Mouse (Mus musculus) embryonic fibroblast, embryonic 13.5 days (primary cell): ENCODE results near the gene Elac2.
A peak's percentile ranks its signal among the peaks of the same experiment; 100 is the strongest.

ENCODE experiments used
- CTCF ChIP-seq: IDR thresholded peaks from 2 replicates; pipeline ENCODE4 v1.5.1; 2011; ENCODE audit warnings: mild to moderate bottlenecking, control low read depth, low read length, moderate library complexity, borderline replicate concordance; ENCODE audit not compliant: insufficient read depth
- POLR2A ChIP-seq: IDR thresholded peaks from 2 replicates; pipeline ENCODE4 v1.6.1; 2011; ENCODE audit warnings: low read depth, mild to moderate bottlenecking, control low read depth, low read length, moderate library complexity

GRCm38 (mm10) chr11:64978720-64979488, at the start of gene Elac2:
- peak; percentile 85 for TF ChIP-seq POLR2A
- TF ChIP-seq CTCF: no peak
